Mouse (Mus musculus): ENCODE data around the gene Trim2.

Gene Trim2

DNA sequence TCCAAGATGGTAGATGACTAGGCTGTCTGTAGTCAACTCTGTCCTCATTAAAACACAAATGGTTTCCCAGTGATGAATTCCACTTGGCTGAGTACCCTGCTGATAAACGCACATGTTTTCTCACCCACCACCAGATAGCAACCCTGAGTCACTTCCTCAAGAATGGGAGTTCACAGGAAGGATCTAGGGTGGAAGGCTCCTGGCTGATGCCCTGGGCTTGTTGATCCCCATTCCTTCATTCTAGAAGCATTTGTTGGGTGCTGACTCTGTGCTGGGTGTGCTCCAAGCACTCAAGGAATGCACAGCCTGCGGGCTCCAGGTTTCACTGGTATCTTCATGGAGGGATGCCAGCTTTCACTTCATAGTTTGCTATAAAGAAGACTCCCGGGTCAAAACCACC lies 12.8 kb upstream of the Trim2 start:
- DNase-seq (ENCODE audit: low spot score) = no peak

DNA sequence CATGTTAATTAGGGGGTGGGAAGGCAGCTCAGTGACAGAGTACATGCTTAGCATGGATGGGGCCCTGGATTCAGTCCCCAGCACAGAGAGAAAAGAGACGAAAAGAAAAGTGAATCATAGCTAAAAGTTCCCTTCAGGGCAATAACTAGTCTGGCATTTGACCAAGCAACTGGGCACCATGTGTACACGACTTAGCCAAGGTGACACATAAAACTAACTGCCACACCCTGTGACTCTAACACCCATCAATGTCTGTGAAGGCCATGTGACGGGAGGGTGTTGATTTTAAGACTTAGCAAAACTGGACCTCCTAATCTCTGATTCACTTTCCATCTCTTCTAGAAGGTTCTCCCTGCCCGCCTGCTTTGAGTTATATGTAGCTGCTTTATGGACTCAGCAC lies 12.2 kb upstream of the Trim2 start:
- DNase-seq (ENCODE audit: low spot score) = no peak

DNA sequence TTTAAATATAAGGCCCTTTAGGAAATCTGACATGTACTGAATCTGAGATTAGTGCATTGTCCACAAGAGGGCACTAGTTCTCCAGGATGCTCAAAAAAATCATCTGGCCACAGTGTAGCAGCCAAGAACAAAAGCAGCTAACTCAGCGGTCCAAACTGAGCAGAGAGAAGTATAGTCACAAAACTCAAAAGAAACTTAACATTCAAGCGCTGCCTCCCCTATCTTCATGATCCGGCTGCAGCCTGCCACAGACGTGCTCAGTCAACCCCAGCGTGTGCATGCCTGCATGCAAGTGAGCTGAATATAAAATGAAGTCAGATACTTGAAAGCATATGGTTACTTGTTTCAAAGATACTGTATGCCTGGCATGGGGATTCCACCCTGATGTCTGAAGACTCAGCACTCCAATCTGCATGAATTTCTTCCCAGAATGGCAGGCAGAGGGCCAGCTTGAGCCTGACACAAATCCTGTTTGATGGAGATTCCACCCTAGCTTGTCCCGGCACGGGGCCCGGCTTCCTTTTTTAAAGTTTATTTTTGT lies 8.0 kb upstream of the Trim2 start:
- DNase-seq (ENCODE audit: low spot score) = peak; percentile 70

DNA sequence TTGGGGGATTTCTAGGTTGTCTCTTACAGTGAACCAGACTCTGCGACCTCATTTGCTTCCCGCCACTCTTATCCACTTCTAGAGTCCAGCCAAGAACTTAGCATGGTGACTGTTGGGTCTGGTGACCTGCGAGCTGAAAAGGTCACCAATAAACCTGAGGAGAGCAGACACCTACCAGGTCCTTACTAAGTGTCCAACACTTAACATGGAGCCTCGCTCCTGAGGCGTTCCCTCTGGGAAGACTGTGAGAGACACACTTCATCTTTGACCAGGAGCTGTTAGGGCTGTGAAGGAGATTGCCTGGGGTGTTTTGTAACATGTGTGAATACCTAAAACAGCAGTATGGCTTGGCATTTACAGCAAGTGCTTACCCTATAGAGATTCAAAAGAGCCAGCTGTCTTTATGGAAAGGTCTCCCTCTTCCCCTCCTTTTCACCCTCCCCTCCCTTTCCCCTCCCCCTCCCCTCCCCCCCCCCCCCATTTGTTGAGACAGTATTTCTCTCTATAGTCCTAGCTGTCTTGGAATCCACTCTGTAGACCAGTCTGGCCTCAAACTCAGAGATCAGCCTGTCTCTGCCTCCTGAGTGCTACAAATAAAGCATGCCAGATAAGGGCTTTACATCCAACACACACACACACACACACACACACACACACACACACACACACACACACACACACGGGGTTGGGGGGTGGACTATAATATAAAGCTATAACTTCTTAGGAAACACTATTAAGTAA lies 7.3 kb upstream of the Trim2 start:
- DNase-seq (ENCODE audit: low spot score) = no peak

DNA sequence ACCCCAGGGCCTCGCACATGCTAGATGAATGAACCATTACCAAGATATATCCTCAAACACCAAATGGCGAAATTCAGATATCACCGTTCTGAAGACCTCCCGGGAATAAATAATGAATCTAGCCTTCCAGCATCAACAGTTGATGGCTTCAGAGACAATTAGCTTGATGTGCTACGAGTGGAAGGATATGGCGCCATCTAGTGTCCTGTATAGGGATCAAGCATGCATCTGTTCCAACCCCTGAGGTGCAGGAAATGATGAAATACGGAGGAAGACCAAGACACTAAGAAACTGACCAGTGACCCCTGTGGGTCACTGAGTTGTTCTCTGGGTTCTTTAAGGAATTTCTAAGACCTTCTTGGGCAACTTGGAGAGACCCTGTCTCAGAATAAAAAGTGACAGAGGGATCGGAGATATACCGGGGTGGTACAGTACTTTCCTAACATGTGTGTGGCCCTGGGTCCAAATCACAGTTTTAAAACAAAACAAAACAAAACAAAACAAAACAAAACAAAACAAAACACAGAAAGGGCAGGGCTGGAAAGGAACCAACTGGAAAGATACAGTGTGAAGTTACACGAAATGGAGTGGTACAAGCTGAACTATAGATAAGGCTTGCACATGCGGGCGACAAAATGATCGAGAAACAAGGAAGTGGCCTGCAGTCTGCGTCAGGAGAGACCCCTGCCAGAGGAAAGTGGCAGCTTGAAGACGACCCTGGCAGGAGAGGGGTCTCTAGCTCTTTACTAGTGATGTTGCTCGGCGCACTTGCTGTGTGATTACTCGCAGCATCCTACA lies 6.5 kb upstream of the Trim2 start:
- DNase-seq (ENCODE audit: low spot score) = peak; percentile 64

DNA sequence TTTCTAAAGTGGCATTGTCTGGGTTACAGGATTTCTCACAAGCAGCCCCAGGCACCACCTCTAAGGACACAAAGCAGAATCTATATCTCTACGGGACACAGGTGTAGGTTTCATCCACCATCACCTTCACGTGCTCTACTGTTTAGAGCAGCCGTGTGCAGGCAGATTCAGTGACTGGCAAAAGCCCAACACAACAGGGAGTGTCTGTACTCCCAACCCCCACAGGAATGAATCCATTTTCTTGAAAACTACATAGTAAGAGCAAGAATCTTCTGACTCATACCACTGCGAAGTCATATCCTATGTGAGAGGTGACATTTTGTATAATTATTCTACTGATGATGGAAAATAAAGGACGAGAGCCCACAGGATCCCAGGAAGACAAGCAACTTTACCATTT lies 5.6 kb upstream of the Trim2 start:
- DNase-seq (ENCODE audit: low spot score) = no peak

DNA sequence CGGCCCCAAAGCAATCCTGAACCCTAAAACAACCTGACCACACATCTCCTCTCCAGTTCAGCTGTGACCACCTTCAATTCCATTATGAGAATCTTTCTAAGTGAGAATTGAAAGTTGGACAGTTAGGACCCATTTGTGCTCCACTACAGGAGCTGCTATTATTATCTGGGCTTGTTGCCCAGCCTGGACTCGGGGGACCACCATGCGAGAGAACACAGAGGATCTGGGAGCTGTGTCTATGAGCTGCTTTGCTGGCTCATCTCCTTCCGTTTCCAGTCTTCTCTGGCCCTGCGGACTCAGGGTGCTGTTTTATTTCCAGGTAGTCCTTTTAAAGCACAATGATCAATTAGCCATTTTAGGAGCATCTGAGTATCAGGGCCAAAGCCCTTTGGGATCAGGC lies 839 bp upstream of the Trim2 start:
- DNase-seq (ENCODE audit: low spot score) = no peak

DNA sequence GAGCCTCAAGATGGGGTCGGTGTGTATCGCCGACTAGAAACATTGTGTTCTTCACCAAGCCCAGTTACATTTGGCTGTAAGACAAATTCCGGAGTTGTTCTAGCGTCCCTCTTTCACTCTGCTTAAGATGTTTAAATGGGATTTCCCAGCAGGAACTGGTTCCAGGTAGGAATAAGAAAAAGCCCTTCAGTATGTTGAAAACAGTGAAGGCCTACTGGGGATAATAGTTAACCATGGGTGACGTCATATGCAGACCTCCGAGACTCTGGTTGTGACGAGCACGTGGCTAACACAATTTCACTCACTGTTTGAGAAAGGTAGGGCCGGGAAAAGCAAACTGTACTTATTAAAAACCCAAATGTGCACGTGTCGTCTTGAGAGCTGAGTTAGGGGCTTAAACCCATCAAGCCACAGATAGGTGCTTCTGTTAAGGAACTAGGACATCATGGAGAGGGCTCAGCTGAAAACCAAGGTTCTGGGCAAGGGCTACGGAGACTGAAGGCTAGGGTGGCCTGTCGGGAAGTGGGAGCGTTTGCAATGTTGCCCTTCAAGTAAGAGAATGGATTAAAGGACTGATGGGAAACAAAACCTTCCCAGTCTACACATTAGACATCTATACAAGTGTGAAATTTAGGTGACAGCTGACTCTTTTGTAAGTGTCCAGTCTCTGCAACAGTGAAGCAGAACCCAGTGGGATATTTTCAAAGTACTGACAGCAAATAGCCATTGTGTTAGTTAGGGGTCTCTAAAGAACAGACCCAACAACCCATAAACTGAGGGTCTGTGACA lies 761 bp downstream of the Trim2 start:
- no peak for DNase-seq (ENCODE audit: low spot score)

DNA sequence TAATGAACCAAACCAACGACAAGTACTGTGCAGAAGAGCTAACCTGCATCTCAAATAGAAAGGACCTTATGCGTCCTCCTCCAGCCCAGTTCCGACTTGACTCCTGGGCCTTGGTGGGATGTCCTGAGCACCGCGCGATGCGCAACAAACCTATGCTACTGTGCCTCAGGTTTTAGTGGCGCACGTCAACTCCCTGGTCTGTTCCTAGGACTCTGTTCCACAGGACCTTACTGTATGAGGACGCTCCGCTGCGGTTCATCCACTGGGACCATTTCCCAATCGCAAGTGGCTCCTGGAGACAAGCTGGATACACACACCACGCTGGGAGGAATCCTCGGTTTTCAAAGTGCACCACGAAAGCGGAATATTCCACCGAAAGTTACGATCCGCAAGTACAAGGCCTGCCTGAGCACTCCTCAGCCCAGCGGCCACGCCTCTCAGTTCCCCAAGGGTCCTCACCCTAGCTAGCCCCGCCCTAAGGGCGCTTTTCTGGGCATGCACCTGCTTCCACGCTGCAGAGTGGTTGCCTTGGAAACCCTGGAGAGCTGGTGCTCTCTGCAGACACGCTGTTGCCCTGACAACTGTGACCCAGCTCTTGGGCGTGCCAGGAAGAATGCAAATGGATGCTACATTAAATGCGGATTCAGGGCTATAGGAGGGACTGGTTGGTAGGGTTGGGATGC lies 1.5 kb downstream of the Trim2 start:
- DNase-seq (ENCODE audit: low spot score) = peak; percentile 13

DNA sequence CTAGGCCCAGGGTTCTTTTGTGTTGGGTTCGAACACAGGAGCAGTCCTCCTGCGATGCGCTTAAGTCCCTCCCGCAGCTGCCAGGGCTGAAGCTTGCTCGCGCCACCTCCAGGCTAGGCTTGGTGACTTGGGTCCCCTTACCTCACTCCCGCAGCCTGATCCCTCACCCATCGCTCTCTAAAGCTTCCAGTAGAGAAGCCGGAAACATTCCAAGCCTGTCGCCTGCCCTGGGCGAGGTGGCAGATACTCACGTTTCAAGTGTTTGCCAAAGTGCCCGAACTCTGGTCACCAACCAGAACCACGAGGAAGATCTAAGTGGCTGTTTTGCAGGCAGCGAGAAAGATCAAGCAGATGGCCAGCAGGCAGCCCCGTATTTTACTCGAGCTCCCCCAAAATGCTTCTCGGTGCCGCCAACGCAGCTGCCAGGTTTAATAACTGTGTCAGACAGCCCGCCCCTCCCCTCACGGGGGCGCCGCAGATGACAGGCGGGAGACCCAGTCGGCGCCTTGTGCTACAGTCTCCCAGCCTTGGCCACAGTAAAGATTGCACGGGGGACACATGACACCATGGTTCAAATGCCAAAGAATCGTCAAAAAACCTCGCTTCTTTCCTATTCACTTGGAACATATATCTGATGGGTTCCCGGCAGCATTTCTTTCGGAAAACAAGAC lies 2.2 kb downstream of the Trim2 start:
- DNase-seq (ENCODE audit: low spot score) = peak; percentile 21

DNA sequence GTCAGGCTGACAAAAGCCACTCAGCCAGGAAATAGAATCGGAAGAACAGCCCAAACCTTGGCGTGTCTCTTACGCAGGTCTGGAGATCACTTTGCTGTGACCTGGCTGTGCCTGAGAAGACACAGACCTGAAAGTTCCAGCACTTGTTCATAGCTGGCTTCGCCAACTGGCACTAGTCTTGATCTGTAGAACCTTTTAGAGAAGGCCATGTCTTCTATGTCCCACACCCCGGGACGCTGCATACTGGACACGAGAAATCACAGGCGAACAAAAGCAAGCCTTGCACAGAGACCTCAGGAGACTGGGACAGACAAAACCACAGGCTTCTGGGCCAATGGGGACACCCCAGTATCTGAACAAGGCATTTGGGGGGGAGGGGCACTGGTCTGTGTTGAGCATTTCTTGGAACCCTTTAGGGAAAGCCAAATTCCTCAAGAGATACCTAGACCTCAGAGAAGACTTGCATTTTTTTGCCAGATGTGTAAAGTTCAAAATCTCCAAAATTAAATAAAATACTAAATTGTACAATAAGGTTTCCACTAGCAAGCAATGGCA lies 3.2 kb downstream of the Trim2 start:
- no peak for DNase-seq (ENCODE audit: low spot score)

DNA sequence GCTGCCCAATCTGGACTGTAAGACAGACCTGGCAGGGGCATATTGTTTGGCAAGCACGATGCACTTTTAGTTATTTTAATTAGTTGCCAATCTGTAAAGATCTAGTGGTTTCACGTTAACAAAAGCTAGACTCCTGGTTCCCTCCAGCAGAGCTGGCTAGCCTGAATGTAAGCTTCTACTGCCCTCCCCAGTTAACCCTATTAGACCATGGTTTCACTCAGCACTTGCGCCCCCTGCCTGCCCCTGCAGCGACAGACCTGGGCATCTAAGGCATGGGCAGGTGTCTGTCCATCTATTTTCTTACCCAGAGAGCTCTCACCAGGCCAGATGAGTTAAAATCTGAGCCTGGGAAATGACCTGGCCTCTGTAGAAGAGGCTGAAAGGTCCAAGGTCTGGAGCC lies 4.4 kb downstream of the Trim2 start:
- DNase-seq (ENCODE audit: low spot score) = peak; percentile 46

DNA sequence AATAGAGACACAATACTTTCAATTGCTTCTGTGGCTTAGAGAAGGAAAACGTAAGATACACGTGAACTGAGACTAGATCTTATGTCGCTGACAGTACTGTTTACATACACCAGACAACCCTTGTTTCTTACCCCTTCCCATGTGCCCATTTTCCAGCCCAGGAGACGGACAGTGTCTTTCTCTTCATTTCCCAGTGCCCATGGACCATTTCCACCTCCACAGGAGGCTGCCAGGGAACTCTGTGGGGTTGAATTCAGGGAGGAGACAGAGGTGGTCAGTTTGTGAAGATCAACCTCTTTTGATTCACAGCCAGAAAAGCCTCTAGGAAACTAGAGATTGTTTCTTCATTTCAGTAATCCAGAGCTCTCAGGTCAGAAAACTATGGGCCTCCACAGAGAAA lies 5.0 kb downstream of the Trim2 start:
- DNase-seq (ENCODE audit: low spot score) = no peak

DNA sequence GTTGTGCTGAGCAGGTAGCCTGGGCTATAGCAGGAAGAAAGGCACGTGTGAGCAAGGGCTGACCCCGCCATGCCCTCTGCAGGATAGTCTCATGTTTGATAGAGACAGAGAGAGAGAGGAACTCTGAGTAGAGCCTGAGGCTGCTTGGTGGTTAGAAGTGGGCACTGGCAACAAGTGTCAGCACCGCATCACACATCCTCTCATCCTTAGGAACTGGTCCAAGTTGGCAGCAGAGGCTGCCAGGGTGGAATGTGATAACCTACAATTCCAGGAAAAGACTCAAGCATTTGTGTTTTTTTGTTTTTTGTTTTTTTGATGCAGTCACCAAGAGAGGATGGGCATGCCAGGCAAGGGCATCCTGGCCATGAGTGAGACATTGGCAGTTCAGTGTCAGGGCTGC lies 8.5 kb downstream of the Trim2 start:
- DNase-seq (ENCODE audit: low spot score) = no peak

DNA sequence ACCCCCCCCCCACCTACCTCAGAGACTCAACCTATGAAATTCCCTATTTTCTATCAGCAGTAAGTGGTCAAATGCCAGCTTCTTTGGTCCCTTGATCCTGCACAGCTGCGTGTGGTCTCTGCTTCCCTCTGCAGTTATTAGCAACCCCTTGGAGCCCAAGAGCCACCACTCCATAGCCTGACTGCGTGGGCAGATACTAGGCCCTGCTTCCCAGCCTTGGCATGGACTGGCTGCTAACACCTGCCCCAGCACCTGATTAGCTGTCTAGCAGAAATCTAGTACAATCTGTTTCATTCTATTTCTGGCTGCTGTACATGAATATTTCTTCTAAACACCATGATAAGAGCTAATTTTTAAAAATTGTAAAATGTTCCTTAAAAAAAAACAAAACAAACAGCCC lies 10.0 kb downstream of the Trim2 start:
- no peak for DNase-seq (ENCODE audit: low spot score)

DNA sequence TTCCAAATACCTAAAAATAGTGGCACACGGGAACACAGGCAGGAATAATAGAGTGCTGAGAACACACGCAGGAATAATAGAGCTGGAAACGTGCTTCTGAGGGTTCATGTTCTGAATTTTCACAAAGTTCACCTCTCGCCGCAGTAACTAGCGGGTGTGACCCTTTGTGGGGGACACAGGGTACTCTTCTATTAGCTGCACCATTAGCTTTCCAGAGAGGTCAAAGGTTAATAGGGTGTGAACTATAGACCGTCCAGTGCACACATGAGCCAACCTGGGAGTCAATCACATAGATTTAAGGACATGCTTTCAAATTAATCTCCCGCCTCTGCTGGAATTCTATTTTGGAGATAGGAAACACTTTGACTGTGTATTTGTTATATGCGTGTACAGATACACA lies 11.9 kb downstream of the Trim2 start:
- no peak for DNase-seq (ENCODE audit: low spot score)

DNA sequence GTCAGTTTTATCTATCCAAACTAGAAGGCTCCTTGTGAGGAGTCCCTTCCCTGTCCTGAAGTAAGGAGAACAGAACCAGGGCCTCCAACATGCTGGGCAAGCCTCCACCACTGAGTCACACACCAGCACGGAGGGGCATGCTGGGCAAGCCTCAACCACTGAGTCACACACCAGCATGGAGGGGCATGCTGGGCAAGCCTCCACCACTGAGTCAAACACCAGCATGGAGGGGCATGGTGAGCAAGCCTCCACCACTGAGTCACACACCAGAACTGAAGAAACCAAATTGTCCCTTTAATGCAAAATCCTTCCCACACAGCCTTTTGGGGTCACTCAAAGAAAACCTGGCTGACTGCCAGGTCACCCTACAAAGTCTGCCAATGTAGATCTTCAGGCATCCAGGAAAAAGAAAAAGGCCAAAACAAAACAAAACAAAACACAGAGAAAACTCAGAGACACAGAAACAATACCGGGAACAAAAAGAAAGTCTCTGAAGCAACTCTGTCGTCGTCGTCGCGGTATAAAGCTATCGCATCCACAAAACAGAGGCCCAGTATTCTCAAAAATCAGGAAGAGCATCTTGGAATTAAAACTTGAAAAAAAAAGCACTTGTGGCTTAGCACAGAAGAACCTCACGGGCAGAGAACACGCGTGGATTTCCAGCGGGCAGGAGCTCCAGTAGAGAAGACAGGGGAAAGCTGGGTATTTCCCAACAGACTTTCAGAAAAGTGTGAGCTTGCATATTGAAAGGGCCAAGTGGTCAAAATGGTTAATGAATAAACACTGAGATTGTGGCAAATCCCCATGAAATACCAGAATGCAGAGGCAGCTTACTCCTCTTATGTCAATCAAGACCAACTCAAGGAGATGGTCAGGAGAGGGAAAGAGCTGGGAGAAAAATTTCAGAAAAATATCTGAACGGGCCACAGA lies 12.7 kb downstream of the Trim2 start:
- no peak for DNase-seq (ENCODE audit: low spot score)

DNA sequence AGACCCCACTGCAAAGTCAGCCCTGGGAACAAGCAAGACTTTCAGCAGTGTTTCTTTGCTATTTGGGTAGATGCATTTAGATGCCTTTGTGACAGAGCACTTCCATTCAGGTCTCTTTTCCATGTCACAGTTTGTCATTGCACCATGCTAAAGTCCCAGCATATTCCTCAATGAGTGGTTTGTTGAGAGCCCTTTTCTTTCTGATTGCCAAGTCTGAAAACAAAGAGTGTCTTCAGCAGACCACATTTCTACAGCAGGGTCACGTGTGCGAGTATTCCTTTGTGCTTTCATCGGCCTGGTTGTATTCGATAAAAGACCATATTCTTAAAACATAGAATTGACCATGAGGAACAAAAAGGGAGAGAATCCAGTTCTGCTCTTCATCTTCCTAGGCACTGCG lies 14.4 kb downstream of the Trim2 start:
- no peak for DNase-seq (ENCODE audit: low spot score)

DNA sequence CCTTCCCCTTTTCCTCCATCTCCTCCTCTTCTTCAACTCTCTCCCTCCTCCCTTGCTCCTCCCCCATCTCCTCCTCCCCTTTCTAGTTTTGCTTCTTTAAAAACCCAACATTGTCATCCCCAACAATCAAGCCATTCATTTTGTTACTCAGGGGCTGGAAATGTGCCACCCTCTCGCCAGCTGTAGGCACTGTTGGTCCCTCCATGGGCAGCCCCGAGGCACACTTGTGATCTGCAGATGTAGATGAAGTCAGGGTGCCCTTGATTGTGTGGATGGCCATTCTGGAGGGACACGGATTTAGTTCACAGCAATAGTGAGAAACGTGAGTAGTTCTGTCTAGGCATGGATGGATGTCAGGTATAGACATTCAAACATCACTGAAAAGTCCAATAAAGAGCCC lies 17.7 kb downstream of the Trim2 start:
- no peak for DNase-seq (ENCODE audit: low spot score)

DNA sequence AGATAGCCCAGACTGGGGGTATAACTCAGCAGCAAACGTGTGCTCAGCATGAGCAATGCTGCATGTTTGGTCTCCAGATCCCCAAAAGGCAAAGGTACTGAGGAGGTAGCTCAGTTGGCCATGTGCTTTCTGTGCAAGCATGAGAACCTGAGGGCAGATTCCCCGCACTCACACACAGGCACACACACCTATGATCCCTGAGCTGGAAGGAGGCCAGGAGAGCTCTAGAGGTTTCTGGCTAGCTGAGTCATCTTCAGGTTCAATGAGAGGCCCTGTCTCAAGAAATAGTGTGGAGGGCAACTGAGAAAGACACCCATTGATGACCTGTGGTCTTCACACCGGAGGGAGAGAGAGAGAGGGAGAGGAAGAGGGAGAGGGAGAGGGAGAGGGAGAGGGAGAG lies 19.4 kb downstream of the Trim2 start:
- no peak for DNase-seq (ENCODE audit: low spot score)
